Mouse (Mus musculus): ENCODE measurements around the gene Vsig1. TPM values are rescaled to one million over a fixed set of nuclear protein-coding genes. Genes with fewer than 3 reads are reported as not detected.

Vsig1 gene
- total RNA-seq, 4 experiments from 2014 or later: not detected

Other genes starting within 250 kb of the Vsig1 start
- 1 to 10 TPM; 4.9 to 6.7 (median 5.7) TPM for gene Mid2, start 243.0 kb upstream of the Vsig1 start, total RNA-seq (2022)
- gene Tex13b, start 94.2 kb upstream of the Vsig1 start, total RNA-seq (2022): not detected
- gene Psmd10, start 49.1 kb downstream of the Vsig1 start, total RNA-seq (2022): 10 to 100 TPM in 3 of 4 experiments, 1 to 10 TPM in 1; 9.9 to 12.5 (median 11.1) TPM
- 10 to 100 TPM; 18.2 to 29.3 (median 24.1) TPM for gene Atg4a, start 49.3 kb downstream of the Vsig1 start, total RNA-seq (2022)

Measured in gastrocnemius, adult 8-10 months (tissue).